Mouse (Mus musculus): ENCODE data around the gene Cryzl1. TPM values are rescaled to one million over a fixed set of nuclear protein-coding genes. Genes with fewer than 3 reads are reported as not detected.

Cryzl1 gene
- polyA plus RNA-seq, 1 experiment: 11.8 TPM

DNA sequence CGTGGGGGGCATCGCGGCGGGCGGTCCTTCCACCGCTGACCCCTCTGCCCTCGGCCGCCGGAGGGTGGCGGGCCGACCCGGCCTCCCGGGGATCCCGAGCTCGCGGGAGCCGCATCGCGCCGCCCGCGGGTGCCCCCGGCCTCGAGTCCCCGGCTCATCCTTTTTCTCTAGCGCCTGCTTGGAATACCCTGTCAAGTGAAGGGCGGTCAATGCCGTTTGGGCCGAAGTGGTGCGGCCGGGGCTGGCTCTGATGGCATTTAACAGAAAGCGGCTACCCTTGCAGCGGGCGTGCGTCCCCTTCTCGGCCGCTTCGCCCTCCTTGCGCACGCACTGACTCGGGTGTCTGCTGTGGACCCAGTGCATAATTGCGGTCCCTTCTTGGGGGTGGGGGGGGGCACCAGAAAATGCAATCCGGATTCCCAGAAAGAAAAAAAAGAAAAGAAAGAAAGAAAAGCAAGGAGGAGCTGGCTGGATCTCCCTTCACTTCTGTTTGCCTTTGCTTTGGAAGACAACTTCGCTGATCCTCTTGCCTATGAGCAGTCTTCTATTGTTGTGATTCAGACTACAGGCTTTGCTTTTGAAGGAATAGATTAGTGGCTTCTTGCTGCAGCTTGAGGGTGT, 1.2 kb upstream of the Cryzl1 start:
- TF ChIP-seq POLR2A (IDR thresholded peaks at IDR 0.05; ENCODE audit: low read depth, low read length) (no peak), CTCF (IDR thresholded peaks at IDR 0.05; ENCODE audit: extremely low read depth, insufficient read length, insufficient replicate concordance, low read depth, low read length) (no peak)
- Histone ChIP-seq H3K27me3 (ENCODE audit: control insufficient read depth, insufficient read depth, low read length) (no peaks in the 10 kb centered on the region), H3K4me1 (ENCODE audit: control insufficient read depth, insufficient read depth, insufficient read length, low read length) (peaks cover 7% of the 10 kb centered on the region), H3K36me3 (ENCODE audit: control insufficient read depth, insufficient read depth, low read length) (no peaks in the 10 kb centered on the region), H3K4me3 (ENCODE audit: low read depth, low read length) (peak overlapping the region; percentile 98), H3K27ac (ENCODE audit: insufficient read depth, low read depth, low read length) (peak overlapping the region; percentile 6; the same call in 1 of the 2 replicates)
- WGBS: under 1% methylated on average over 35 of the region's 44 CpGs

- H3K27me3 ChIP-seq (ENCODE audit: control insufficient read depth, insufficient read depth, low read length): no peaks in the 10 kb centered on the region
- no peaks in the 10 kb centered on the region for H3K36me3 ChIP-seq (ENCODE audit: control insufficient read depth, insufficient read depth, low read length)
- TF ChIP-seq POLR2A (IDR thresholded peaks at IDR 0.05; ENCODE audit: low read depth, low read length) (peak; percentile 87), CTCF (IDR thresholded peaks at IDR 0.05; ENCODE audit: extremely low read depth, insufficient read length, insufficient replicate concordance, low read depth, low read length) (no peak)
- H3K4me1 ChIP-seq (ENCODE audit: control insufficient read depth, insufficient read depth, insufficient read length, low read length): peaks cover 7% of the 10 kb centered on the region
- WGBS: under 1% methylated on average over 33 of the region's 33 CpGs
- peak within 1 kb of the TSS; percentile 87 for H3K27ac ChIP-seq (ENCODE audit: insufficient read depth, low read depth, low read length)
- H3K4me3 ChIP-seq (ENCODE audit: low read depth, low read length): peak within 1 kb of the TSS; percentile 98
Measured at GRCm38 (mm10) chr16:91729066-91729482, 299 bp upstream of the Cryzl1 start, which contains the start of gene Itsn1. Gene Itsn1 (plus strand): TSS chr16:91729281.

- no peaks in the 10 kb centered on the region for H3K36me3 ChIP-seq (ENCODE audit: control insufficient read depth, insufficient read depth, low read length)
- WGBS: 41% methylated on average over 15 of the region's 15 CpGs
- H3K4me1 ChIP-seq (ENCODE audit: control insufficient read depth, insufficient read depth, insufficient read length, low read length): peaks cover 7% of the 10 kb centered on the region
- peak overlapping the region; percentile 37 for H3K27ac ChIP-seq (ENCODE audit: insufficient read depth, low read depth, low read length)
- no peaks in the 10 kb centered on the region for H3K27me3 ChIP-seq (ENCODE audit: control insufficient read depth, insufficient read depth, low read length)
- no peak for TF ChIP-seq CTCF (IDR thresholded peaks at IDR 0.05; ENCODE audit: extremely low read depth, insufficient read length, insufficient replicate concordance, low read depth, low read length)
- no peak for TF ChIP-seq POLR2A (IDR thresholded peaks at IDR 0.05; ENCODE audit: low read depth, low read length)
- H3K4me3 ChIP-seq (ENCODE audit: low read depth, low read length): peak overlapping the region; percentile 47
Measured at GRCm38 (mm10) chr16:91727433-91727832, 1.3 kb downstream of the Cryzl1 start.

GRCm38 (mm10) chr16:91724247-91724646, 4.5 kb downstream of the Cryzl1 start:
- WGBS: 54% methylated on average over 3 of the region's 3 CpGs
- TF ChIP-seq CTCF (IDR thresholded peaks at IDR 0.05; ENCODE audit: extremely low read depth, insufficient read length, insufficient replicate concordance, low read depth, low read length) (peak; percentile 63; the same call in 1 of the 2 replicates), POLR2A (IDR thresholded peaks at IDR 0.05; ENCODE audit: low read depth, low read length) (no peak)
- Histone ChIP-seq H3K27ac (ENCODE audit: insufficient read depth, low read depth, low read length) (no peak overlapping the region), H3K36me3 (ENCODE audit: control insufficient read depth, insufficient read depth, low read length) (0 out of 2 replicates have a peak, but pooled peaks cover 3% of the 10 kb centered on the region), H3K27me3 (ENCODE audit: control insufficient read depth, insufficient read depth, low read length) (no peaks in the 10 kb centered on the region), H3K4me1 (ENCODE audit: control insufficient read depth, insufficient read depth, insufficient read length, low read length) (peaks cover 5% of the 10 kb centered on the region), H3K4me3 (ENCODE audit: low read depth, low read length) (no peak overlapping the region)

- TF ChIP-seq POLR2A (IDR thresholded peaks at IDR 0.05; ENCODE audit: low read depth, low read length) (no peak), CTCF (IDR thresholded peaks at IDR 0.05; ENCODE audit: extremely low read depth, insufficient read length, insufficient replicate concordance, low read depth, low read length) (no peak)
- Histone ChIP-seq H3K27ac (ENCODE audit: insufficient read depth, low read depth, low read length) (no peak overlapping the region), H3K36me3 (ENCODE audit: control insufficient read depth, insufficient read depth, low read length) (peaks cover 27% of the 10 kb centered on the region), H3K4me1 (ENCODE audit: control insufficient read depth, insufficient read depth, insufficient read length, low read length) (no peaks in the 10 kb centered on the region; the same call in 1 of the 2 replicates), H3K27me3 (ENCODE audit: control insufficient read depth, insufficient read depth, low read length) (no peaks in the 10 kb centered on the region), H3K4me3 (ENCODE audit: low read depth, low read length) (no peak overlapping the region)
- 90% methylated on average over 4 of the region's 4 CpGs for WGBS
Measured at GRCm38 (mm10) chr16:91717399-91717798, 11.4 kb downstream of the Cryzl1 start.

- WGBS: 73% methylated on average over 11 of the region's 11 CpGs
- TF ChIP-seq CTCF (IDR thresholded peaks at IDR 0.05; ENCODE audit: extremely low read depth, insufficient read length, insufficient replicate concordance, low read depth, low read length): no peak
- TF ChIP-seq POLR2A (IDR thresholded peaks at IDR 0.05; ENCODE audit: low read depth, low read length): no peak
- no peak overlapping the region for H3K4me3 ChIP-seq (ENCODE audit: low read depth, low read length)
- H3K4me1 ChIP-seq (ENCODE audit: control insufficient read depth, insufficient read depth, insufficient read length, low read length): no peaks in the 10 kb centered on the region; the same call in 1 of the 2 replicates
- peaks cover 28% of the 10 kb centered on the region for H3K36me3 ChIP-seq (ENCODE audit: control insufficient read depth, insufficient read depth, low read length)
- H3K27me3 ChIP-seq (ENCODE audit: control insufficient read depth, insufficient read depth, low read length): no peaks in the 10 kb centered on the region
- no peak overlapping the region for H3K27ac ChIP-seq (ENCODE audit: insufficient read depth, low read depth, low read length)
Measured at GRCm38 (mm10) chr16:91716927-91717349, 11.8 kb downstream of the Cryzl1 start.

DNA sequence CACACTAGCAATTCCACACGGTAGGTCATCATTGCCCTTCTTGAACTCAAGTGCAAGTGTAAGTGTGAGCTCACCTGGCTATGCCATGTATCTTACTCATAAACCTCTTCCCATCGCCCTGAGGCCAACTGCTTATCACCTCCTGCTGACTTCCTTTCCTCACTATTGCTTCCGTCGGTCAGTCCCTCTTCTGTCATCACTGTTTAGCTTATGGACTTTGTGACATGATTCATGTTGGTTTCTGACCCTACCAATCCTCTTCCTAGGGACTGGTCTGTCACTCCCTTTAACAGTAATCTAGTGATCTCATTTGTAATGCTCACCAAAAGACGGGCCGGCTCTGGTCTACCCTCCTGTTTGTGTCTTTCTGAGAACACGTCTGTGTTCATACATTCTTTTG, 18.5 kb downstream of the Cryzl1 start:
- H3K4me1 ChIP-seq (ENCODE audit: control insufficient read depth, insufficient read depth, insufficient read length, low read length): peaks cover 3% of the 10 kb centered on the region; the same call in 1 of the 2 replicates
- H3K4me3 ChIP-seq (ENCODE audit: low read depth, low read length): no peak overlapping the region
- peak overlapping the region; percentile 67 for H3K27ac ChIP-seq (ENCODE audit: insufficient read depth, low read depth, low read length)
- H3K27me3 ChIP-seq (ENCODE audit: control insufficient read depth, insufficient read depth, low read length): no peaks in the 10 kb centered on the region
- peaks cover 26% of the 10 kb centered on the region for H3K36me3 ChIP-seq (ENCODE audit: control insufficient read depth, insufficient read depth, low read length)
- TF ChIP-seq POLR2A (IDR thresholded peaks at IDR 0.05; ENCODE audit: low read depth, low read length) (no peak), CTCF (IDR thresholded peaks at IDR 0.05; ENCODE audit: extremely low read depth, insufficient read length, insufficient replicate concordance, low read depth, low read length) (no peak)
- WGBS: 49% methylated on average over 7 of the region's 7 CpGs

All from small intestine, adult 2 months (tissue).